Mouse (Mus musculus) intestine, embryonic 14.5 days (tissue): ENCODE data around the gene Phf5a. TPM values are rescaled to one million over a fixed set of nuclear protein-coding genes. Genes with fewer than 3 reads are reported as not detected.
A peak's percentile ranks its signal among the peaks of the same experiment; 100 is the strongest.

Experiments
- ATAC-seq: fragments of 200-750 bp; cut with Nextera tagmentation; replicated peaks from 2 replicates; pipeline ENCODE4 v1.8.0; 2017; ENCODE audit warnings: low read depth, moderate number of reproducible peaks, moderate TSS enrichment, moderate library complexity; ENCODE audit not compliant: low FRiP score, low TSS enrichment
- DNase-seq: peaks from one replicate; pipeline ENCODE4 v3.0.0-alpha.2; 2018; ENCODE audit warnings: low spot score
- H3K27ac ChIP-seq: fragments of 300-500 bp; sonication (generic); 2 replicates; pipeline ENCODE4 v1.5.1; 2014; ENCODE audit warnings: low read depth, mild to moderate bottlenecking, control low read depth
- H3K27me3 ChIP-seq: fragments of 300-500 bp; sonication (generic); replicated peaks from 2 replicates; pipeline ENCODE4 v1.6.1; 2014; ENCODE audit warnings: low read length, control low read depth; ENCODE audit not compliant: control insufficient read depth, insufficient read depth
- H3K36me3 ChIP-seq: fragments of 300-500 bp; sonication (generic); 2 replicates; pipeline ENCODE4 v1.6.1; 2014; ENCODE audit warnings: low read length, control low read depth; ENCODE audit not compliant: control insufficient read depth, insufficient read depth
- H3K4me1 ChIP-seq: fragments of 300-500 bp; sonication (generic); replicated peaks from 2 replicates; pipeline ENCODE4 v1.6.1; 2014; ENCODE audit warnings: low read length, control low read depth, mixed read lengths; ENCODE audit not compliant: control insufficient read depth, insufficient read depth
- H3K4me2 ChIP-seq: fragments of 300-500 bp; sonication (generic); 2 replicates; pipeline ENCODE4 v1.6.1; 2014; ENCODE audit warnings: low read length
- H3K4me3 ChIP-seq: fragments of 300-500 bp; sonication (generic); 2 replicates; pipeline ENCODE4 v1.5.1; 2014; ENCODE audit warnings: low read depth, low read length, control low read depth, mixed read lengths
- H3K9ac ChIP-seq: fragments of 300-500 bp; sonication (generic); 2 replicates; pipeline ENCODE4 v1.6.1; 2014; ENCODE audit warnings: mild to moderate bottlenecking, low read length
- H3K9me3 ChIP-seq: fragments of 300-500 bp; sonication (generic); 2 replicates; pipeline ENCODE4 v1.6.1; 2016; ENCODE audit warnings: low read length, control low read depth; ENCODE audit not compliant: control insufficient read depth
- WGBS: fragments of 180-500 bp; shearing (Covaris S2); extraction: QIAGEN DNeasy Blood & Tissue Kit; methylation state at CpG from one replicate; pipeline ENCODE4 v1.1.7; 2014; 5-methylcytosine and 5-hydroxymethylcytosine counted together
- polyA plus RNA-seq: library from polyadenylated mRNA; unstranded; fragments of >200 nt; fragmentation: Nextera tagmentation; extraction: Ambion mirVana; gene quantifications from 2 replicates; pipeline ENCODE4 v1.2.1, GENCODE M21; 2014

The Phf5a gene
- polyA plus RNA-seq, 1 experiment from 2014 or later: 179 TPM

DNA sequence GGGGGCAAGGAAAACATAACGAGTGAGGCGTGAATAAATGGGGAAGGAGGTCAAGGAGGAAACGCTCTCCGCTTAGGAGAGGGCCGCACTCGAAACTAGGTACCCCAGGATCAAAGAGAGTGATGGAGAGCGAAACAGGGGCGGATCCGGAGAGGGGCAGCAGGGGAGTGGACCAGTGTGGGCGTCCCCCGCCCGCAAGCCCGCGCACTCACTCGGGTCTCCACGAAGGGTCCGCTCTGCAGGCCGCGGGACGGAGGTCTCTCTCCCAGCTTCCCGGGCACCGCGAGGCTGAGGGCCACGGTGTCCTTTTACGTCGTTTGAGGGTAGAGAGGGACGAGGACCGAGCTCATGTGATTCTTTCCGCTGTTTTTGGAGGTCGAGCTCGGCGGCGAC, 14.0 kb downstream of the Phf5a start:
- H3K36me3 ChIP-seq: peaks cover 11% of the 10 kb centered on the region
- no peaks in the 10 kb centered on the region for H3K9me3 ChIP-seq
- WGBS: 0% methylated on average over 29 of the region's 33 CpGs
- H3K4me3 ChIP-seq: peak overlapping the region; percentile 94
- peak overlapping the region; percentile 98 for H3K4me2 ChIP-seq
- no peaks in the 10 kb centered on the region for H3K27me3 ChIP-seq
- peak overlapping the region; percentile 94 for H3K9ac ChIP-seq
- peaks cover 9% of the 10 kb centered on the region; the same call in 1 of the 2 replicates for H3K4me1 ChIP-seq
- DNase-seq: no peak
- ATAC-seq: 0 out of 2 replicates have a peak, but pooled peaks have one; percentile 4
- peak overlapping the region; percentile 80 for H3K27ac ChIP-seq

- Histone ChIP-seq H3K27ac (peak overlapping the region; percentile 80), H3K9me3 (no peaks in the 10 kb centered on the region)
- under 1% methylated on average over 14 of the region's 14 CpGs for WGBS
These were observed 14.6 kb downstream of the Phf5a start for GRCm38 (mm10) chr15:81856938-81857723.

DNA sequence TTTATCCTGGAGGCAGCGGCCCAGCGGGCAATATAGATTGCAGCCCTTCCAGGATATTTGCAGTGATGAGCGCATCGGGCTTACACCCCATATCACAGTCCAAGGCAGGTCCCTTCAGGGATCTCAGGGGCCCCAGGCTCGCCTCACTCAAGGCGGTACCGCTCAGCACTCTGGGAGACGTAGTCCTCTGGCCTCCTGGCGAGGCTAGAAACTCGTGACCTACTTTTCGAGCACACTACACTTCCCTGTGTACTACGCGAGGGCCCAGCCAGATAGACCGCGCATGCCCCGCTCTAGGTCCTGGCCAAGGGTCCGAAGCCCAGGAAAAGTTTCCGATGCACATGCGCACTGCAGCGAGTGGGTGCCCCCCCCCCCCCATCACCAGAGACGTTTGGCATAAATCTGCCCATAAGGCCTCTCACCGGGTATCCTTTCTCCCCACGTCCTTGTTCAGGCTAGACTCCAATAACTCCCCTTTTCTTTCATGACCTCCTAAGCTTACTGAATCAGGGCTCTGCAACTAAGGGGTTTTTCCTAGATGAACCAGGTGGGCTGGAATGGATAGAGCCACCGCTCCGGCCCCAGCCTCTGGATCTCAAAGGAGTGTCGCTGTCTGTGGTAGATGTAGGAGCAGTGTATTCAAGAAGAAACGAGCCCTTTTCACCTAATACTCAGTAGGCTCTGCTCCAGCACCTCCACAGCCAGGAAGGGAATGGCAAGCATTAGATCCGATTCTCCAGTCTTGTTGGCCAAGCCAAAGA, 15.5 kb downstream of the Phf5a start:
- no peaks in the 10 kb centered on the region for H3K9me3 ChIP-seq
- H3K4me2 ChIP-seq: peak overlapping the region; percentile 98
- under 1% methylated on average over 28 of the region's 28 CpGs for WGBS
- H3K27me3 ChIP-seq: no peaks in the 10 kb centered on the region
- peak overlapping the region; percentile 62 for H3K27ac ChIP-seq
- peak; percentile 84 for ATAC-seq
- H3K36me3 ChIP-seq: peaks cover 23% of the 10 kb centered on the region
- peak overlapping the region; percentile 94 for H3K4me3 ChIP-seq
- peak overlapping the region; percentile 94 for H3K9ac ChIP-seq
- H3K4me1 ChIP-seq: peaks cover 9% of the 10 kb centered on the region; the same call in 1 of the 2 replicates
- DNase-seq: peak; percentile 87

More at GRCm38 (mm10) chr15:81856938-81857723, 14.6 kb downstream of the Phf5a start:
- peaks cover 14% of the 10 kb centered on the region for H3K36me3 ChIP-seq
- ATAC-seq (no peak), DNase-seq (no peak)
- peak overlapping the region; percentile 94 for H3K9ac ChIP-seq
- peak overlapping the region; percentile 94 for H3K4me3 ChIP-seq
- peak overlapping the region; percentile 98 for H3K4me2 ChIP-seq
- H3K27me3 ChIP-seq: no peaks in the 10 kb centered on the region
- peaks cover 9% of the 10 kb centered on the region; the same call in 1 of the 2 replicates for H3K4me1 ChIP-seq

DNA sequence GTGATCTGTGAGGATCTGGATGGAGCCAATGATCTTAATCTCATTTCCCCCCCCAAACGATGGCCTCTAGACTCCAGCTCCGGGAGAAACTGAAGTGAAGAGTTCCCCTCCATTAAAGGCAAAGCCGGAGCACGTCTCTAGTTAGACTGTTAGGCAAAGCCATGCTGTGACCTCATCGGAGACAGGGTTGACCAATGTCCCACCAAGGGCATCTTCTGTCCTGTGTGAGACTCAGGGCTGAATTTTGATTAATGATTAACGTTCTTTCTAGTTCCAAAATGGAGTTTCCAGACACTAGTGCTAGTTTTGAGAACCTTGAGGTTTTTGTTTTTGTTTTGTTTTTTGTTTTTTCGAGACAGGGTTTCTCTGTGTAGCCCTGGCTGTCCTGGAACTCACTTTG, 18.6 kb downstream of the Phf5a start:
- Histone ChIP-seq H3K9ac (no peak overlapping the region), H3K27me3 (no peaks in the 10 kb centered on the region), H3K4me1 (no peaks in the 10 kb centered on the region), H3K4me2 (no peak overlapping the region), H3K27ac (no peak overlapping the region), H3K36me3 (peaks cover 48% of the 10 kb centered on the region), H3K4me3 (no peak overlapping the region), H3K9me3 (no peaks in the 10 kb centered on the region)
- 85% methylated on average over 7 of the region's 7 CpGs for WGBS
- no peak for ATAC-seq
- no peak for DNase-seq

GRCm38 (mm10) chr15:81852411-81853000, 19.2 kb downstream of the Phf5a start:
- no peak overlapping the region for H3K4me2 ChIP-seq
- peaks cover 54% of the 10 kb centered on the region for H3K36me3 ChIP-seq
- H3K4me1 ChIP-seq: no peaks in the 10 kb centered on the region
- H3K27ac ChIP-seq: no peak overlapping the region
- ATAC-seq (no peak), DNase-seq (no peak)
- no peaks in the 10 kb centered on the region for H3K9me3 ChIP-seq
- no peak overlapping the region for H3K4me3 ChIP-seq
- no peak overlapping the region for H3K9ac ChIP-seq
- no peaks in the 10 kb centered on the region for H3K27me3 ChIP-seq
- 78% methylated on average over 9 of the region's 9 CpGs for WGBS

DNA sequence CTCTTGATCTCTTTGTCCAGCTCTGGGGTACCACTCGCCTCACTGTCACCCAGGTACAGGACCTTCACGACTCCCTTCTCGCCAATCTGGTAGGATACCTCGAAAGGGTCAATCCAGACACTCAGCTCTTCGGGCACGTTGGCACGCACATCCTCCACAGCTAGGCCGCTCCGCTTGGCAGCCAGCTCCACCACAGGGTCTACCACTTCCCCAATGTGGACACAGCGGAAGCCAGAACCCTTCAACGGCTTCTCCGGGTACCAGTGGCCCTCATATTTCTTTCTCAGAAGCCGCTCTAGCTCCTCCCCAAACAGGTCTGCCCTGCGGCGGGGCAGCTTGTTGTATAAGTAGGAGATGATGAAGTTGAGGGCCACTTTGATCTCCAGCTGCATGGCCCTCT, 20.3 kb downstream of the Phf5a start:
- Histone ChIP-seq H3K27me3 (no peaks in the 10 kb centered on the region), H3K9ac (no peak overlapping the region), H3K27ac (no peak overlapping the region), H3K4me3 (no peak overlapping the region), H3K9me3 (no peaks in the 10 kb centered on the region), H3K4me2 (no peak overlapping the region), H3K36me3 (peaks cover 59% of the 10 kb centered on the region), H3K4me1 (no peaks in the 10 kb centered on the region)
- ATAC-seq (no peak), DNase-seq (no peak)
- WGBS: 96% methylated on average over 15 of the region's 15 CpGs

DNA sequence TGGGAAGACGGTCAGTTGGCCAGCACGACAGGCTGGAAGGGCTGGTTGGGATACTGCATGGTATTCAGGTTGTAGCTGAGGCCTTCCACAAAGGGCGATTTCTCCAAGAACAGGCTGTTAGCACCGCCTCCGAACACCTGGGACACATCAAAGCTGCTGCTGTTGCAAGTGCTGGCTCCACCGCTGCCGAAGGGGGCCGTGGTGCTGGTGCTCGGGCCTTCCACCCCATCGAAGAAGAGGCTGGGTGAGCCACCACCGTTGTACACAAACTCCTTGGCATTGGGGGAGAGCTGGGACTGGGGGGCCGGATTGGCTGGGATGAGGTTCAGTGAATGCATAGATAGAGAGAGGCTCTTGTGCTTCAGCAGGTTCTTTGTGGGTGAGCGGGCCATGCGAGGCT, 21.0 kb downstream of the Phf5a start:
- H3K4me3 ChIP-seq: no peak overlapping the region
- WGBS: 79% methylated on average over 14 of the region's 14 CpGs
- H3K9ac ChIP-seq: no peak overlapping the region
- no peaks in the 10 kb centered on the region for H3K9me3 ChIP-seq
- ATAC-seq: no peak
- H3K4me1 ChIP-seq: no peaks in the 10 kb centered on the region
- no peak overlapping the region for H3K4me2 ChIP-seq
- H3K36me3 ChIP-seq: peaks cover 59% of the 10 kb centered on the region
- no peak overlapping the region for H3K27ac ChIP-seq
- no peak for DNase-seq
- H3K27me3 ChIP-seq: no peaks in the 10 kb centered on the region

GRCm38 (mm10) chr15:81849104-81849503, 22.6 kb downstream of the Phf5a start:
- ATAC-seq (no peak; the same call in 1 of the 2 replicates), DNase-seq (no peak)
- no peak overlapping the region for H3K27ac ChIP-seq
- no peak overlapping the region for H3K4me3 ChIP-seq
- no peak overlapping the region for H3K4me2 ChIP-seq
- no peaks in the 10 kb centered on the region for H3K27me3 ChIP-seq
- H3K4me1 ChIP-seq: no peaks in the 10 kb centered on the region
- no peak overlapping the region for H3K9ac ChIP-seq
- peaks cover 57% of the 10 kb centered on the region for H3K36me3 ChIP-seq
- 82% methylated on average over 9 of the region's 9 CpGs for WGBS
- no peaks in the 10 kb centered on the region for H3K9me3 ChIP-seq
